Mouse (Mus musculus): ENCODE data around the gene Shld1. TPM values are rescaled to one million over a fixed set of nuclear protein-coding genes. Genes with fewer than 3 reads are reported as not detected.

The Shld1 gene
- polyA plus RNA-seq (2015; fragmentation: Nextera tagmentation; extraction: Ambion mirVana), result 21.6 and 22.0 TPM in 2 replicates

DNA sequence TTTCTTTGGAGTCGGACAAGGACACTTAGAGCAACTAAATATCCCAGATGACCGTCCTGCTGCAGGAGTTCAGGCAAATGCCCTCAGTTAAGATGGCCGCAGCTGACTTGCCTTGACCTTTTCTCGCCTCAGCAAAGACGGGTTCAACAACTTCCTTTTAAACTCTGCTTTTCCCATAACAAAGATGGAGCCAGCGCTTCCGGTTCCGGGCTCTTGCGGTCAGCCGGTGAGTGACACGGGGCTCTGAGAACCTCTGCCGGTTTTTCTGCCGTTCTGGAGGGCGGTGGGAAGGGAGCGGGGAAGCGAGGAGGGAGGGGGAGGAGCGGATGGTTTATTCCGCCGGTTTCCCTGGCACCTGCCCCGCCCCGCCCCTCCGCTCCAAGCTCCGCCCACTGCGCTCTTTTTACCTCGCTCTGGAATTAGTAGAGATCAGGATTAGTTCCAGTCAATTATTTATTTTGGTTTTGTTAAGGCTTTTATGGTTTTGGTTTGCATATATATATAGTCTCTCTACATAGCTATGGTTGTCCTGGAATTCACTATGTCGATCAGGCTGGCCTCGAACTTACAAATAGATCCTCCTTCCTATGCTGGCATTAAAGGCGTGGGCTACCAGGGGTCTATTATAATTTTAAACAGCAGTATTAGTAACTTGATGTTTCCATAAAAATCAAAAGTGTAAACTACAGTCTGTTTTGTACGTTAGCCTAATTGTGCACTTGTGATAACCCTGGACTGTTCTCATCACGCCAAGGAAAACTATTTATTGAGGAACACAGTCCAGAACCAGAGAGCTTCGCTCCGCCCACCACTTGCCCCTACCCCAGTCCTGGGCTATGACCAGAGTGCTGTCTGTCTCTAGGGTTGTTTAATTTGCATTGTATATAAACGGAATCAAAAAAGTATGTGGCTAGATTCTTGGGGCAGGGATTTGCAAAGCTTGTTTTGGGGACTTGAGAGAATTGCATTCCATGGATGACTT is at the start of gene Shld1:
Gene Shld1, plus strand, starts transcription at position 176 of the 982 bp plus-strand sequence.
- ATAC-seq, result peak; percentile 93
- Histone ChIP-seq H3K4me3 (replicated peaks; ENCODE audit: low read length) (peak within 1 kb of the TSS; percentile 58), H3K36me3 (ENCODE audit: control insufficient read depth, insufficient read depth) (no peaks in the 10 kb centered on the region), H3K4me2 (ENCODE audit: low read length) (peak within 1 kb of the TSS; percentile 61), H3K27ac (ENCODE audit: low read length) (peak within 1 kb of the TSS; percentile 71), H3K4me1 (replicated peaks; ENCODE audit: control insufficient read depth, insufficient read depth, low read length) (peaks cover 16% of the 10 kb centered on the region), H3K9me3 (ENCODE audit: control insufficient read depth, low read length) (no peaks in the 10 kb centered on the region), H3K27me3 (replicated peaks; ENCODE audit: control insufficient read depth, insufficient read depth, low read length) (no peaks in the 10 kb centered on the region), H3K9ac (replicated peaks; ENCODE audit: low read depth, low read length) (peak within 1 kb of the TSS; percentile 70)
- 8% methylated on average over 33 of the region's 33 CpGs for WGBS

DNA sequence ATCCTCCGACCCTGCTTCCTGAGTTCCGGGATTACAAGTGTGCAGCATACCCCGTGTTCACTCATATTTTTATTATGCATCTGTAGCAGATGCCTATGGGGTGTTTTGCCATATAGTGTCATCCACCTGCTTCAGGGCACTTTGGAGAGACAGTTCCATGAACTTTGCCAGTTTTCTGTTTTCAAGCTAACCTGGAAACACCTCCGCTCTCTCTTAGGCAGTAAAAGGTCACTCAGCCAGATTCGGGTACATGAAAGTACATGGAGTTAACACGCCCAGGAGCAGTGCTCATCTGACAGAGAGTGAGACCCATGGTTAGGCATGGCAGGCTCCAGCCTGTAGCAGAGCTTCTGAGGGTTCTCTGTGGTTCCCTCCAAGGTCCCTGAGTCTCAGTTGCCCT is 48.4 kb upstream of the Shld1 start:
- H3K4me1 ChIP-seq (replicated peaks; ENCODE audit: control insufficient read depth, insufficient read depth, low read length), result no peaks in the 10 kb centered on the region
- no peaks in the 10 kb centered on the region for H3K36me3 ChIP-seq (ENCODE audit: control insufficient read depth, insufficient read depth)
- H3K27ac ChIP-seq (ENCODE audit: low read length), result no peak overlapping the region
- ATAC-seq, result no peak
- no peaks in the 10 kb centered on the region for H3K9me3 ChIP-seq (ENCODE audit: control insufficient read depth, low read length)
- no peak overlapping the region for H3K4me2 ChIP-seq (ENCODE audit: low read length)
- 93% methylated on average over 6 of the region's 6 CpGs for WGBS
- H3K4me3 ChIP-seq (replicated peaks; ENCODE audit: low read length), result no peak overlapping the region
- H3K9ac ChIP-seq (replicated peaks; ENCODE audit: low read depth, low read length), result no peak overlapping the region
- no peaks in the 10 kb centered on the region for H3K27me3 ChIP-seq (replicated peaks; ENCODE audit: control insufficient read depth, insufficient read depth, low read length)

DNA sequence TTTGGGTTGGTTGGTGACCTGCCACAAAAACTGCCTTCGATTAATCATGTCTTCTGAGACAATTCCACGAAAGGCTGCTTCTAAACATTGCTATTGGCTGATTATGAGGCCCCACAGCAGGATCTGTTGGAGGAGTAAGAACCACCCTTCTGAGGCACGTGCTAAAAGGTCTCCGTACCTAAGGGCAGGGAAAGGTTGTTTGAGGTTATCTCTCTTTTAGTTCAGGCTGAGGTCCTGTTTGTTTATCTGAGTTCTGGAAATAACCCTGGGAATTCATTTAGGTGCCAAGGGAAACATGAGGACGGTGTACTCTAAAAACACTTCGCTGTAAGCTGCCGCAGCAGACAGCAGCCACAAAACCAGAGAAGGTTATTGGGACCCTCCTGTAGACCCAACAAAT is 47.4 kb upstream of the Shld1 start:
- no peak for ATAC-seq
- Histone ChIP-seq H3K36me3 (ENCODE audit: control insufficient read depth, insufficient read depth) (no peaks in the 10 kb centered on the region), H3K4me2 (ENCODE audit: low read length) (no peak overlapping the region), H3K4me3 (replicated peaks; ENCODE audit: low read length) (no peak overlapping the region), H3K27ac (ENCODE audit: low read length) (no peak overlapping the region), H3K4me1 (replicated peaks; ENCODE audit: control insufficient read depth, insufficient read depth, low read length) (no peaks in the 10 kb centered on the region), H3K27me3 (replicated peaks; ENCODE audit: control insufficient read depth, insufficient read depth, low read length) (no peaks in the 10 kb centered on the region), H3K9me3 (ENCODE audit: control insufficient read depth, low read length) (no peaks in the 10 kb centered on the region), H3K9ac (replicated peaks; ENCODE audit: low read depth, low read length) (no peak overlapping the region)
- 84% methylated on average over 7 of the region's 7 CpGs for WGBS

DNA sequence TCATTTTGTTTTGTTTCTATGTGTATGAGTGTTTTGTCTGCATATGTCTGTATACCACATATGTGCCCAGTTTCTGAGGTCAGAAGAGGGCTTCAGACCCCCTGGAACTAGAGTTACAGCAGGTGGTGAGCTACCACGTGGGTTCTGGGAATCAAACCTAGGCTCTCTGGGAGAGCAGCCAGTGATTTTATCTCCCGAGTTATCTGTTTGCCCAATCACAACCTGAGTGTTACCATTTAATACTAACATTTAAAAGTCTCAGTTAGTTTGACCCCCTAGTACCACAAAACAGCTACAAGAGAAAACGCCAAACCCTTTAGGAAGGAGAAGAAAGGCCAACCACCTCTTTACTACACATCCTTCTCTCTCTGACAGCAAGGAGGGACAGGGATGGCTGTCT is 45.5 kb upstream of the Shld1 start:
- WGBS, result 69% methylated on average over 3 of the region's 3 CpGs
- Histone ChIP-seq H3K4me3 (replicated peaks; ENCODE audit: low read length) (no peak overlapping the region), H3K9me3 (ENCODE audit: control insufficient read depth, low read length) (no peaks in the 10 kb centered on the region), H3K4me2 (ENCODE audit: low read length) (no peak overlapping the region), H3K9ac (replicated peaks; ENCODE audit: low read depth, low read length) (no peak overlapping the region), H3K36me3 (ENCODE audit: control insufficient read depth, insufficient read depth) (no peaks in the 10 kb centered on the region), H3K27ac (ENCODE audit: low read length) (no peak overlapping the region), H3K27me3 (replicated peaks; ENCODE audit: control insufficient read depth, insufficient read depth, low read length) (no peaks in the 10 kb centered on the region), H3K4me1 (replicated peaks; ENCODE audit: control insufficient read depth, insufficient read depth, low read length) (no peaks in the 10 kb centered on the region)
- ATAC-seq, result no peak

DNA sequence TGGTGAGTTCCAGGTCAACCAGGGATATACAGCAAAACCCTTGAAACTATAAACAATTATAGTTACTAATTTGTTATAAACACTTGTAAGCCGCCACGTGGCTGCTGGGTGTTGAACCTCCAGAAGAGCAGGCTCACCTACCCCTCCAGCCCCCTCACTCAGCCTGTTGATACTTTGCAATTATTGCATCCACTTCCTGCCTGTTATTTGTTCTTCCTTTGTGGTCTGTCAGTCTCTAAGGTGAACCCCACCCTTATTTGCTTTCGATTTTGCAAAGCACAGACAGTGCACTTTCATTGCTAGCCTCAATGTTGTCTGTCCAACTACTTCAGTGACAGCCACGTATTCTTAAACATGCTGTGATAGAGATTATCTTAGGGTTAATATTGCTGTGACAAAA is 43.6 kb upstream of the Shld1 start:
- Histone ChIP-seq H3K4me3 (replicated peaks; ENCODE audit: low read length) (no peak overlapping the region), H3K36me3 (ENCODE audit: control insufficient read depth, insufficient read depth) (no peaks in the 10 kb centered on the region), H3K9me3 (ENCODE audit: control insufficient read depth, low read length) (no peaks in the 10 kb centered on the region), H3K4me2 (ENCODE audit: low read length) (no peak overlapping the region), H3K4me1 (replicated peaks; ENCODE audit: control insufficient read depth, insufficient read depth, low read length) (no peaks in the 10 kb centered on the region), H3K9ac (replicated peaks; ENCODE audit: low read depth, low read length) (no peak overlapping the region), H3K27ac (ENCODE audit: low read length) (no peak overlapping the region), H3K27me3 (replicated peaks; ENCODE audit: control insufficient read depth, insufficient read depth, low read length) (no peaks in the 10 kb centered on the region)
- WGBS, result 87% methylated on average over 4 of the region's 4 CpGs
- no peak for ATAC-seq

DNA sequence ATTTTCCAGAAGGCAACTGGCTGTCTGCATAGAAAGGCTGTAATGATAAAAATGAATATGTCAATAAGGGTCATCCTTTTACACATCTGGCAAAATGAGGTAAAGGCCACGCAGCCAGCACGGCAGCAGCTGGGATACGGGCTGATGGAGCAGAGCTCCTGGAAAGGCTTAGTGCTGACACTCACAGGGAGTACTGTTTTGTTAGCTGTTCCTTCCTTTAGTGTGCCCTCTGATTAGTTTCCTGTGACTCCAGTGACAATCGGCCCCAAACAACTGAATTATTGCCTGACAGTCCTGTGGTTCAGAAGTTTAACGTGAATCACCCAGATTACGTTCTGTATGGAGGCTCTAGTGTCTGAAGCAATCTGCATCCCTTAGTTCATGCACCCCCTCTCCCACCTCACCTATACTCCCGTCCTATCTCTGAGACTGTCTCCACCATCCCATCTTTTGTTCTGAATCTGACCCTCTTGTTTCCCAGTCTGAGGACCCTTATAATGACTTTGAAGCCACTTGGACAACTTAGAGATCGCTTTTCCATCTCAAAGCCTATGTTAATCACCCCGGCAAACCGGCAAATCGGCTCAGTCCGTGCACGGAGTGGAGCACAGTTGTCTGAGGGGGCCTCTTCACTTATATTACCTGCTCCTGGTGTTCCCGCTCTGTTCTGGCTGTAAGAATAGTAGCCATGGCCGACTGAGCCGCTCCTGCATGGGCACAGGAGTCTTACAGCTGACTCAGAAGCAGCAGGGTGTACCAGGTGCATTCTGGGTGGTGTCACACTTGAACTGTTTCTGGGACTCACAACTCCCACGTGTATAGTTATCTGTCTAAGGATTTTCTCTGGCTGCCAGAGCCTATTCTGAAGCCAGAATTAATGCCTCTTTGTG is 39.6 kb upstream of the Shld1 start:
- ATAC-seq, result no peak
- H3K4me3 ChIP-seq (replicated peaks; ENCODE audit: low read length), result no peak overlapping the region
- WGBS, result 74% methylated on average over 17 of the region's 17 CpGs
- H3K36me3 ChIP-seq (ENCODE audit: control insufficient read depth, insufficient read depth), result no peaks in the 10 kb centered on the region
- no peaks in the 10 kb centered on the region for H3K9me3 ChIP-seq (ENCODE audit: control insufficient read depth, low read length)
- no peak overlapping the region for H3K4me2 ChIP-seq (ENCODE audit: low read length)
- H3K4me1 ChIP-seq (replicated peaks; ENCODE audit: control insufficient read depth, insufficient read depth, low read length), result no peaks in the 10 kb centered on the region
- H3K9ac ChIP-seq (replicated peaks; ENCODE audit: low read depth, low read length), result no peak overlapping the region
- H3K27me3 ChIP-seq (replicated peaks; ENCODE audit: control insufficient read depth, insufficient read depth, low read length), result no peaks in the 10 kb centered on the region
- no peak overlapping the region for H3K27ac ChIP-seq (ENCODE audit: low read length)

DNA sequence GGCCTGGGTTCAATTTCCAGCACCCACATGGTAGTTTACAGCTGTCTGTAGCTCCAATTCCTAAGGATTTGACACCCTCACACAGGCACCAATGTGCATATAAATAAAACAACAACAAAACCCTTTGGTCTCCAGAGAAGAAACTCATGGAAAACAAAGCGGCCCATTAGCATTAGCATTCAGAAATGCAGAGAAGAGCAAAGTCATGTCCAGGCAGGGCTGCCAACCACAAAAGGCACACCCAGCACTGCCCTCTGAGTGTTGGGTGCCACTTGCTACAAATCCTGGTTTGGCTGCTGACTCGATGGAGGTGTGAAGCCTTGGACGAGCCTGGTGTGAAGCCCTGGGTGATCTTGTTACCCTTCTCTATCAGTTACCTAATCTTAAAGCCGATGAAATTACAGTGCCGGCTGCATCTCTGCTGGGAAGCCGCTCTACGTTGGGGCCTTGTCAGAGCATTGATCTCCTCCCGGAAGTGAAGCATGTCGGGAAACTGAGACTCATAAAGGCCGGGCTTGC is 37.3 kb upstream of the Shld1 start:
- 93% methylated on average over 10 of the region's 10 CpGs for WGBS
- ATAC-seq, result no peak
- no peak overlapping the region for H3K4me2 ChIP-seq (ENCODE audit: low read length)

DNA sequence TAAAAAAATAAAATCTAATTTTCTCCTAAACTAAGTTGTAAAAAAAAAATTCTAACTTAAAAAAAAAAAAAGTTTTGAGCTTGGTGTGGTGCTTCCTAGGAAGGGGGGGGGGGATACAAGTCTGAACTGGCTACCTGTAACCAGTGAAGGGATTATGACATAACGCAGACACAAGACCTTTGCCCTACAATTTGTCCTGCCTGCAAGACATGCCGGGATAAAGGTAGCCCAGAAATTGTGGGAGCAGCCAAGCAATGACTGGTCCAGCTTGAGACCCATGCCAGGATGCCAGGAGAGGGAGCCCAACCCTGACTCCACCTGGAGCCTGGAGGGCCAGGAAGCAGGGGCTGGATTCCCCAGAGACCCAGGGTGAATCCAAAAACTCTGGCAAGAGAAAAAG is 36.2 kb upstream of the Shld1 start:
- Histone ChIP-seq H3K4me1 (replicated peaks; ENCODE audit: control insufficient read depth, insufficient read depth, low read length) (no peaks in the 10 kb centered on the region), H3K27ac (ENCODE audit: low read length) (no peak overlapping the region), H3K9ac (replicated peaks; ENCODE audit: low read depth, low read length) (no peak overlapping the region), H3K27me3 (replicated peaks; ENCODE audit: control insufficient read depth, insufficient read depth, low read length) (no peaks in the 10 kb centered on the region), H3K4me2 (ENCODE audit: low read length) (no peak overlapping the region), H3K9me3 (ENCODE audit: control insufficient read depth, low read length) (no peaks in the 10 kb centered on the region), H3K4me3 (replicated peaks; ENCODE audit: low read length) (no peak overlapping the region), H3K36me3 (ENCODE audit: control insufficient read depth, insufficient read depth) (no peaks in the 10 kb centered on the region)
- WGBS, result 93% methylated on average over 2 of the region's 2 CpGs
- ATAC-seq, result no peak

More for the DNA sequence above, 37.3 kb upstream of the Shld1 start:
- H3K4me1 ChIP-seq (replicated peaks; ENCODE audit: control insufficient read depth, insufficient read depth, low read length), result no peaks in the 10 kb centered on the region
- H3K4me3 ChIP-seq (replicated peaks; ENCODE audit: low read length), result no peak overlapping the region
- no peak overlapping the region for H3K9ac ChIP-seq (replicated peaks; ENCODE audit: low read depth, low read length)
- no peak overlapping the region for H3K27ac ChIP-seq (ENCODE audit: low read length)
- H3K36me3 ChIP-seq (ENCODE audit: control insufficient read depth, insufficient read depth), result no peaks in the 10 kb centered on the region
- no peaks in the 10 kb centered on the region for H3K27me3 ChIP-seq (replicated peaks; ENCODE audit: control insufficient read depth, insufficient read depth, low read length)
- H3K9me3 ChIP-seq (ENCODE audit: control insufficient read depth, low read length), result no peaks in the 10 kb centered on the region

DNA sequence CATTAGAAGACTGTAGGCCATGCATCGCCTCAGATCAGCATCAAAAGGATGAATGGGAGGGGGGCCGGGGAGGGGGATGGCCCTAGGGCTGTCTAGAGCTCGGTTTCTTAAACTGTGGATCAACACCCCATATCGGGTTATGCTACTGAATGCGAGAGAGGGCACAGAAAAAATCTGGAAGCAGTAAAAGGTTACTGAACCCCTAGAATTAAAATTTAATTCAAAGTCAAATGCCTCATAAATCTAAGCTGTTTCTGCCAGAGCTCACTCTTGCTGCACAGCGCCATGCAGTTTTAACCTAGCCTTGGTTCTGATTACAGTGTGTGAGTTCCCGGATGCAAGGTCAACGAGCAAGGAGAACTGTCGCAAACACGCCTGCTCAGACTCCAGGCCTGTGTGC is 34.3 kb upstream of the Shld1 start:
- no peaks in the 10 kb centered on the region for H3K9me3 ChIP-seq (ENCODE audit: control insufficient read depth, low read length)
- no peaks in the 10 kb centered on the region for H3K4me1 ChIP-seq (replicated peaks; ENCODE audit: control insufficient read depth, insufficient read depth, low read length)
- H3K27me3 ChIP-seq (replicated peaks; ENCODE audit: control insufficient read depth, insufficient read depth, low read length), result no peaks in the 10 kb centered on the region
- H3K4me2 ChIP-seq (ENCODE audit: low read length), result no peak overlapping the region
- no peaks in the 10 kb centered on the region for H3K36me3 ChIP-seq (ENCODE audit: control insufficient read depth, insufficient read depth)
- H3K9ac ChIP-seq (replicated peaks; ENCODE audit: low read depth, low read length), result no peak overlapping the region
- H3K4me3 ChIP-seq (replicated peaks; ENCODE audit: low read length), result no peak overlapping the region
- H3K27ac ChIP-seq (ENCODE audit: low read length), result no peak overlapping the region
- WGBS, result 59% methylated on average over 10 of the region's 10 CpGs
- ATAC-seq, result no peak
